Comparison of ENCODE assay signal across 8 mouse cellular contexts in genomic region chr5:137294744-137295093, GRCm38 (mm10). TPM values are rescaled to one million over a fixed set of nuclear protein-coding genes. Genes with fewer than 3 reads are reported as not detected.
DNase-seq lines count a peak whose midpoint lies in the region; ATAC-seq and TF ChIP-seq lines count a peak whose summit lies in the region.

No protein-coding gene starts in this region.

- ATAC-seq in kidney, embryonic 16.5 days (ENCODE audit: low FRiP score, low TSS enrichment): peak; percentile 60
- ATAC-seq in hindbrain, postnatal 0 days: peak; percentile 61
- ATAC-seq in midbrain, embryonic 15.5 days (replicated peaks): peak; percentile 69

- peaks cover 46% of the 10 kb centered on the region for H3K36me3 ChIP-seq in kidney, embryonic 16.5 days (ENCODE audit: insufficient read depth, low read length)
- peaks cover 45% of the 10 kb centered on the region for H3K36me3 ChIP-seq in hindbrain, postnatal 0 days (ENCODE audit: insufficient read depth, low read length)
- H3K36me3 ChIP-seq in midbrain, embryonic 15.5 days (replicated peaks): peaks cover 44% of the 10 kb centered on the region

- H3K4me3 ChIP-seq in kidney, embryonic 16.5 days (ENCODE audit: low read length): peak overlapping the region; percentile 63
- peak overlapping the region; percentile 54 for H3K4me3 ChIP-seq in cortical plate, adult 2 months (ENCODE audit: insufficient read depth, low read length)
- H3K4me3 ChIP-seq in hindbrain, postnatal 0 days (ENCODE audit: low read length): peak overlapping the region; percentile 53
- H3K4me3 ChIP-seq in midbrain, embryonic 15.5 days: peak overlapping the region; percentile 54

- TF ChIP-seq CTCF in cortical plate, adult 2 months (IDR thresholded peaks at IDR 0.05; ENCODE audit: extremely low read depth, insufficient read depth, low read length): no peak
- TF ChIP-seq CTCF in hindbrain, postnatal 0 days (IDR thresholded peaks at IDR 0.05; ENCODE audit: low read depth): no peak

- TF ChIP-seq POLR2A in cortical plate, adult 2 months (IDR thresholded peaks at IDR 0.05; ENCODE audit: extremely low read depth, insufficient read depth, low read length): no peak

- 5% methylated on average over 18 of the region's 18 CpGs for WGBS in kidney, embryonic 16.5 days
- WGBS in hindbrain, postnatal 0 days: 7% methylated on average over 18 of the region's 18 CpGs
- WGBS in midbrain, embryonic 15.5 days: 7% methylated on average over 18 of the region's 18 CpGs

- H3K9ac ChIP-seq in kidney, embryonic 16.5 days (replicated peaks; ENCODE audit: low read length): peak overlapping the region; percentile 76
- H3K9ac ChIP-seq in hindbrain, postnatal 0 days (replicated peaks; ENCODE audit: low read length): peak overlapping the region; percentile 76
- H3K9ac ChIP-seq in midbrain, embryonic 15.5 days: peak overlapping the region; percentile 55

- peaks cover 14% of the 10 kb centered on the region for H3K4me1 ChIP-seq in kidney, embryonic 16.5 days (ENCODE audit: insufficient read depth, low read length)
- no peaks in the 10 kb centered on the region for H3K4me1 ChIP-seq in cortical plate, adult 2 months (ENCODE audit: control insufficient read depth, insufficient read depth, low read length)
- peaks cover 6% of the 10 kb centered on the region; the same call in 1 of the 2 replicates for H3K4me1 ChIP-seq in hindbrain, postnatal 0 days (ENCODE audit: insufficient read depth, low read length)
- H3K4me1 ChIP-seq in midbrain, embryonic 15.5 days: peaks cover 34% of the 10 kb centered on the region

- H3K27me3 ChIP-seq in kidney, embryonic 16.5 days (ENCODE audit: insufficient read depth, low read length): peaks cover 17% of the 10 kb centered on the region
- H3K27me3 ChIP-seq in hindbrain, postnatal 0 days (ENCODE audit: insufficient read depth, low read length): no peaks in the 10 kb centered on the region
- peaks cover 22% of the 10 kb centered on the region for H3K27me3 ChIP-seq in midbrain, embryonic 15.5 days (replicated peaks)

- no peak for DNase-seq in kidney, adult 11 months
- DNase-seq in hindbrain, postnatal 0 days (ENCODE audit: low spot score): no peak
- no peak for DNase-seq in spleen, adult 12 weeks (ENCODE audit: low spot score)
- DNase-seq in cerebellum, postnatal 14 days: no peak
- no peak for DNase-seq in frontal cortex, postnatal 14 days (ENCODE audit: low spot score in 2 of 2)

- H3K9me3 ChIP-seq in kidney, embryonic 16.5 days (ENCODE audit: low read length): no peaks in the 10 kb centered on the region
- no peaks in the 10 kb centered on the region for H3K9me3 ChIP-seq in hindbrain, postnatal 0 days (ENCODE audit: low read length)
- H3K9me3 ChIP-seq in midbrain, embryonic 15.5 days: no peaks in the 10 kb centered on the region

- peak overlapping the region; percentile 98 for H3K4me2 ChIP-seq in kidney, embryonic 16.5 days (replicated peaks; ENCODE audit: low read depth, low read length)
- H3K4me2 ChIP-seq in hindbrain, postnatal 0 days (ENCODE audit: low read depth, low read length): peak overlapping the region; percentile 95
- peak overlapping the region; percentile 98 for H3K4me2 ChIP-seq in midbrain, embryonic 15.5 days

- peak overlapping the region; percentile 85 for H3K27ac ChIP-seq in kidney, embryonic 16.5 days (ENCODE audit: low read length)
- 0 out of 2 replicates have a peak overlapping the region, but pooled peaks have one; percentile 17 for H3K27ac ChIP-seq in cortical plate, adult 2 months (ENCODE audit: insufficient read depth, low read length)
- peak overlapping the region; percentile 88 for H3K27ac ChIP-seq in hindbrain, postnatal 0 days
- H3K27ac ChIP-seq in midbrain, embryonic 15.5 days: peak overlapping the region; percentile 87

RNA-seq across cellular contexts. Expression of gene Ufsp1, which starts 0.3 kb away (rescaled TPM):
- 7.2 and 7.8 TPM in 2 replicates for polyA plus RNA-seq in kidney, embryonic 16.5 days (2015; fragmentation: Nextera tagmentation; extraction: Ambion mirVana)
- polyA plus RNA-seq in cortical plate, adult 2 months (2012; rRNA removed): 13.3 and 14.1 TPM in 2 replicates
- total RNA-seq in hindbrain, postnatal 0 days (2014; rRNA removed): 35.5 TPM in 2 replicates
- 32.1 and 33.3 TPM in 2 replicates for polyA plus RNA-seq in hindbrain, postnatal 0 days (2015; fragmentation: Nextera tagmentation; extraction: Ambion mirVana)
- 18.2 and 18.7 TPM in 2 replicates for polyA plus RNA-seq in midbrain, embryonic 15.5 days (2015; fragmentation: Nextera tagmentation; extraction: Ambion mirVana)

RNA-seq across cellular contexts. Expression of gene Ache, which starts 7.4 kb away (rescaled TPM):
- 3.0 and 3.1 TPM in 2 replicates for polyA plus RNA-seq in kidney, embryonic 16.5 days (2015; fragmentation: Nextera tagmentation; extraction: Ambion mirVana)
- 57.9 and 62.3 TPM in 2 replicates for polyA plus RNA-seq in cortical plate, adult 2 months (2012; rRNA removed)
- 210 and 219 TPM in 2 replicates for total RNA-seq in hindbrain, postnatal 0 days (2014; rRNA removed)
- 151 and 157 TPM in 2 replicates for polyA plus RNA-seq in hindbrain, postnatal 0 days (2015; fragmentation: Nextera tagmentation; extraction: Ambion mirVana)
- 39.8 and 45.6 TPM in 2 replicates for polyA plus RNA-seq in midbrain, embryonic 15.5 days (2015; fragmentation: Nextera tagmentation; extraction: Ambion mirVana)

RNA-seq across cellular contexts. Expression of gene Srrt, which starts 12.8 kb away (rescaled TPM):
- 158 and 165 TPM in 2 replicates for polyA plus RNA-seq in kidney, embryonic 16.5 days (2015; fragmentation: Nextera tagmentation; extraction: Ambion mirVana)
- polyA plus RNA-seq in cortical plate, adult 2 months (2012; rRNA removed): 226 and 239 TPM in 2 replicates
- total RNA-seq in hindbrain, postnatal 0 days (2014; rRNA removed): 82.9 and 98.9 TPM in 2 replicates
- 55.5 and 57.0 TPM in 2 replicates for polyA plus RNA-seq in hindbrain, postnatal 0 days (2015; fragmentation: Nextera tagmentation; extraction: Ambion mirVana)
- 106 and 107 TPM in 2 replicates for polyA plus RNA-seq in midbrain, embryonic 15.5 days (2015; fragmentation: Nextera tagmentation; extraction: Ambion mirVana)

RNA-seq across cellular contexts. Expression of gene Trip6, which starts 19.5 kb away (rescaled TPM):
- 90.1 and 102 TPM in 2 replicates for polyA plus RNA-seq in kidney, embryonic 16.5 days (2015; fragmentation: Nextera tagmentation; extraction: Ambion mirVana)
- polyA plus RNA-seq in cortical plate, adult 2 months (2012; rRNA removed): 8.4 and 8.8 TPM in 2 replicates
- 14.3 and 15.0 TPM in 2 replicates for total RNA-seq in hindbrain, postnatal 0 days (2014; rRNA removed)
- polyA plus RNA-seq in hindbrain, postnatal 0 days (2015; fragmentation: Nextera tagmentation; extraction: Ambion mirVana): 13.9 and 15.5 TPM in 2 replicates
- polyA plus RNA-seq in midbrain, embryonic 15.5 days (2015; fragmentation: Nextera tagmentation; extraction: Ambion mirVana): 14.7 and 19.1 TPM in 2 replicates

RNA-seq across cellular contexts. Expression of gene Slc12a9, which starts 38.7 kb away (rescaled TPM):
- 16.3 and 16.6 TPM in 2 replicates for polyA plus RNA-seq in kidney, embryonic 16.5 days (2015; fragmentation: Nextera tagmentation; extraction: Ambion mirVana)
- 34.0 and 35.2 TPM in 2 replicates for polyA plus RNA-seq in cortical plate, adult 2 months (2012; rRNA removed)
- total RNA-seq in hindbrain, postnatal 0 days (2014; rRNA removed): 32.6 and 41.3 TPM in 2 replicates
- 27.3 and 27.6 TPM in 2 replicates for polyA plus RNA-seq in hindbrain, postnatal 0 days (2015; fragmentation: Nextera tagmentation; extraction: Ambion mirVana)
- polyA plus RNA-seq in midbrain, embryonic 15.5 days (2015; fragmentation: Nextera tagmentation; extraction: Ambion mirVana): 27.7 and 29.5 TPM in 2 replicates

Comparison
In these comparisons a context has a peak if more than half of its experiments do, and no peak if none do; other contexts are left out.
1. H3K27ac ChIP-seq: peak in every context shown above with its lines; median percentile 88 in hindbrain, postnatal 0 days; 87 in midbrain, embryonic 15.5 days; 85 in kidney, embryonic 16.5 days; 17 in cortical plate, adult 2 months.